ENCODE assay signal across 28 mouse cellular contexts in genomic region chr2:56459430-56459829, GRCm38 (mm10).
"Had no signal": no experiment of that assay in that cellular context is flagged by ENCODE, and none has a peak within 500 bp of the region (broad histone marks: within the 10 kb centered on the region; RNA-seq: fewer than 3 reads in every experiment).

No protein-coding gene starts in this region.

- H3K36me3 ChIP-seq: heart, embryonic 13.5 days; heart, embryonic 15.5 days; hindbrain, embryonic 12.5 days; hindbrain, embryonic 15.5 days; intestine, embryonic 15.5 days; kidney, embryonic 15.5 days; limb, embryonic 13.5 days; limb, embryonic 15.5 days; liver, embryonic 12.5 days had no signal

- H3K9me3 ChIP-seq: heart, embryonic 13.5 days; heart, embryonic 15.5 days; hindbrain, embryonic 12.5 days; hindbrain, embryonic 15.5 days; intestine, embryonic 15.5 days; kidney, embryonic 15.5 days; limb, embryonic 13.5 days; limb, embryonic 15.5 days; liver, embryonic 12.5 days had no signal

- DNase-seq: gastrocnemius, adult 2 months; gastrocnemius, postnatal 10 days; gastrocnemius, postnatal 25 days; heart, adult 11 months; heart, adult 2 months; heart, postnatal 14 days; heart, postnatal 4 days; kidney, adult 11 months; kidney, adult 2 months; kidney, adult 9 months; kidney, postnatal 14 days; kidney, postnatal 36 days; layer of hippocampus, adult 9-11 months; layer of hippocampus, postnatal 36 days; left cerebral cortex, postnatal 4 days had no signal

- ATAC-seq: hindbrain, postnatal 0 days; intestine, embryonic 15.5 days; liver, embryonic 12.5 days had no signal

- H3K4me2 ChIP-seq: heart, embryonic 11.5 days; heart, embryonic 13.5 days; heart, embryonic 15.5 days; hindbrain, embryonic 12.5 days; hindbrain, embryonic 15.5 days; intestine, embryonic 15.5 days; kidney, embryonic 15.5 days; limb, embryonic 13.5 days; limb, embryonic 15.5 days; liver, embryonic 12.5 days had no signal

- H3K4me3 ChIP-seq: gastrocnemius, adult 2 months; heart, adult 2 months; heart, embryonic 13.5 days; heart, embryonic 15.5 days; hindbrain, embryonic 12.5 days; hindbrain, embryonic 15.5 days; intestine, embryonic 15.5 days; kidney, embryonic 15.5 days; limb, embryonic 13.5 days; limb, embryonic 15.5 days; liver, embryonic 12.5 days had no signal

- H3K27ac ChIP-seq: gastrocnemius, adult 2 months; heart, adult 2 months; heart, embryonic 13.5 days; heart, embryonic 15.5 days; hindbrain, embryonic 12.5 days; hindbrain, embryonic 15.5 days; hindbrain, postnatal 0 days; intestine, embryonic 15.5 days; kidney, embryonic 15.5 days; kidney, postnatal 0 days; limb, embryonic 13.5 days; limb, embryonic 15.5 days; liver, embryonic 12.5 days; liver, embryonic 14.5 days had no signal

- H3K9ac ChIP-seq: heart, embryonic 13.5 days; heart, embryonic 15.5 days; hindbrain, embryonic 12.5 days; hindbrain, embryonic 15.5 days; intestine, embryonic 15.5 days; kidney, embryonic 15.5 days; limb, embryonic 13.5 days; limb, embryonic 15.5 days; liver, embryonic 12.5 days; liver, embryonic 14.5 days had no signal

- H3K4me1 ChIP-seq: heart, embryonic 15.5 days; intestine, embryonic 15.5 days; kidney, embryonic 15.5 days; liver, embryonic 12.5 days had no signal

- H3K27me3 ChIP-seq: heart, embryonic 13.5 days; heart, embryonic 15.5 days; hindbrain, embryonic 12.5 days; hindbrain, embryonic 15.5 days; intestine, embryonic 15.5 days; kidney, embryonic 15.5 days; limb, embryonic 13.5 days; limb, embryonic 15.5 days; liver, embryonic 12.5 days had no signal
